Mouse (Mus musculus) olfactory bulb, adult 2 months (tissue): ENCODE data around the gene Psg17. TPM values are rescaled to one million over a fixed set of nuclear protein-coding genes. Genes with fewer than 3 reads are reported as not detected.
"Not testable (repeated sequence)": the region's sequence is repeated elsewhere in the genome, so short reads cannot be mapped to it uniquely, and the experiment has no call there.

Experiments used
- H3K27ac ChIP-seq: fragments of 200-500 bp; 2 replicates; pipeline ENCODE4 v1.5.1; 2012; ENCODE audit warnings: low read depth, low read length; ENCODE audit not compliant: insufficient read depth
- H3K4me1 ChIP-seq: fragments of 200-500 bp; 2 replicates; pipeline ENCODE4 v1.6.1; 2012; ENCODE audit warnings: low read length; ENCODE audit not compliant: control insufficient read depth, insufficient read depth
- H3K4me3 ChIP-seq: fragments of 200-500 bp; 2 replicates; pipeline ENCODE4 v1.5.1; 2012; ENCODE audit warnings: mild to moderate bottlenecking, low read depth, low read length, moderate library complexity; ENCODE audit not compliant: insufficient read depth
- CTCF ChIP-seq: fragments of 200-500 bp; IDR thresholded peaks from 2 replicates; pipeline ENCODE4 v1.5.1; 2012; ENCODE audit warnings: low read depth, mild to moderate bottlenecking, low read length, moderate library complexity; ENCODE audit not compliant: insufficient read depth
- POLR2A ChIP-seq: fragments of 200-500 bp; IDR thresholded peaks from 2 replicates; pipeline ENCODE4 v1.6.1; 2012; ENCODE audit warnings: mild to moderate bottlenecking, low read depth, low read length, moderate library complexity; ENCODE audit not compliant: insufficient read depth
- WGBS: fragments of 180-500 bp; shearing (Covaris S2); methylation state at CpG from one replicate; pipeline ENCODE4 v1.1.7; 2018; 5-methylcytosine and 5-hydroxymethylcytosine counted together
- polyA plus RNA-seq: library from polyadenylated mRNA; stranded (reverse); fragments of >200 nt; gene quantifications from 2 replicates; pipeline ENCODE4 v1.2.4, GENCODE M21; 2012; ENCODE audit warnings: low replicate concordance; ENCODE audit not compliant: missing spikeins, insufficient read depth, insufficient read length

The Psg17 gene
- polyA plus RNA-seq, 1 experiment = not detected

- WGBS = 3% methylated on average over 3 of the region's 3 CpGs
- H3K4me3 ChIP-seq = peak within 1 kb of the TSS; percentile 47
- peak within 1 kb of the TSS; percentile 48 for H3K27ac ChIP-seq
- TF ChIP-seq CTCF = no peak
- TF ChIP-seq POLR2A = no peak
- H3K4me1 ChIP-seq = peaks cover 5% of the 10 kb centered on the region; the same call in 1 of the 2 replicates
These were observed 18.5 kb upstream of the Psg17 start, which contains the start of gene Mill2 for GRCm38 (mm10) chr7:18839865-18840264. Gene Mill2 (plus strand): TSS chr7:18839966.

DNA sequence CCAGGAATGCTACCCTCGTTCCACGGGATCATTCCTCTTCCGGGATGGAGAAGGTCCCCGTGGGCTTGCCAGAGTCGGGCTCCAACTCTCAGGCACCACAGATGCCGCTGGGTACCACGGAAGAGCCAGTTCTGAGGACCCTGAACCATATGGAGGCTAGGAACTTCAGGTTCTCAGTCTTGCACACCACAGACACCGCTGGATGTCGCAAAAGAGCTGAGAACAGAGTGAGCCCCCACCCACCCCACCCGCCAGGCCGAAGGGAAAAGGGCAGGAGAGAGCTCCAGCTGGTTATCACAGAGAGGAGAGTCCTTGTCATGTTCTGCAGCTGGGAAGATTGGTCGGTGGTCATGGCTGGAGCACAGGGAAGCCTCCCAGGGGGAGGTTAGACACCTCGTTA, 10.9 kb upstream of the Psg17 start:
- Histone ChIP-seq H3K4me1 (no peaks in the 10 kb centered on the region), H3K27ac (no peak overlapping the region), H3K4me3 (no peak overlapping the region)
- 54% methylated on average over 13 of the region's 13 CpGs for WGBS
- TF ChIP-seq POLR2A (no peak), CTCF (no peak)

DNA sequence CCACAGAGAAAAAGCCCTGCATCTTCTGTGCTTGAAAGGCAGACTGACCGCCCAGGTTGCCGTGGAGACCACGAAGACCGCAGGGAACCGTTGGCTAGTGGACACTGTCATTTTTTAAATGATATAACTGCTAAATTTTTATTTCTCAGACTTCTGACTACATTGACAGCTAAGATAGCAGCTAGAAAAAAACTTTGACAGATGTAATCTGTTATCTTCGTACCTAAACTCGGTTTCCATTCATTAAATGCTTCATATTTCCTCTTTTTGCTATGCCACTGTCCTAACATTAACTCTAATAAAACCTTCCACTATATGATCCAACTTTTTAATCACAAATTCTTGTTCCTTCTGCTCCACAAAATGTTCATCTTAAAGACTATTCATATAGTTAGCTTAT, 8.1 kb upstream of the Psg17 start:
- TF ChIP-seq POLR2A = no peak
- TF ChIP-seq CTCF = no peak
- H3K4me3 ChIP-seq = no peak overlapping the region
- no peak overlapping the region for H3K27ac ChIP-seq
- WGBS = 86% methylated on average over 7 of the region's 7 CpGs
- H3K4me1 ChIP-seq = no peaks in the 10 kb centered on the region

GRCm38 (mm10) chr7:18828592-18828991, 7.2 kb upstream of the Psg17 start:
- 74% methylated on average over 9 of the region's 9 CpGs for WGBS
- H3K4me1 ChIP-seq = no peaks in the 10 kb centered on the region
- TF ChIP-seq POLR2A (no peak), CTCF (no peak)
- no peak overlapping the region for H3K4me3 ChIP-seq
- H3K27ac ChIP-seq = no peak overlapping the region

DNA sequence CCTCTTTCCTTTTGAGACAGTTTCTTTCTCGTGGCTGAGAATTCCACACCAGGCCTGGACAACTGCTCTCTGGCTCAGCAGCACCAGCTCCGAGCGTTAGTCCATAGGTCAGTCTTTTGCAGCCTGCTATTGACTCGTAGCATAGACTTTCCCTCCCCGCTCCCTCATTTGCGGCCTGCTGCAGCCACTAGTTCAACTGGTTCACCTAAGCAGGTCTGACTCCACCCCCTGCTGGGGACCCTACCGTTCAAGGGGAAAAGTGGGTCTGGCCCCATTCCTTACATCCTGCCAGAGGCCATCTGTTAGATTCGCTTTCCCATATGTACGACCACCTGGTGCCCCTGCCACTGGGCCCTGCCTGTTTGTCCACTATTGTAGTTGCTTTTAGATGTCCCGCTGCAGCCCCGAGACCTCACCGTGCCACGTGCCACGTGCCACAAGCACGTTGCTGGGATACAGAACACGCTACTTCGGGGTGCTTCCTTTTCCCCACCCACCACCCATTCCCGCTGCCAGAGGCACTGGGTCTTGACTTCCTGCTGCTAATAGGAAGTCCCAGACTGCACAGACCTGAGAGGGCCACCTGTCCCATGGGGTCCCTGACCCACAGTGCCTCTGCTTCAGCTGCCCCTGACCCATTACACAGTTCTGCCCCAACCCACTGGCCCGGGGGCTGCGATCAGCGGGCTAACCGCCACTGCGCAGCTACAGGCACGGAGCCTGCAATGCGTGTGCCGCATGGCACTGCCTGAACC, 6.6 kb upstream of the Psg17 start:
- TF ChIP-seq CTCF (no peak), POLR2A (no peak)
- no peak overlapping the region for H3K27ac ChIP-seq
- no peak overlapping the region for H3K4me3 ChIP-seq
- H3K4me1 ChIP-seq = no peaks in the 10 kb centered on the region
- 70% methylated on average over 26 of the region's 26 CpGs for WGBS

- no peak for TF ChIP-seq CTCF
- TF ChIP-seq POLR2A = no peak
- H3K4me3 ChIP-seq = no peak overlapping the region
- WGBS = 80% methylated on average over 9 of the region's 9 CpGs
- H3K27ac ChIP-seq = no peak overlapping the region
- no peaks in the 10 kb centered on the region for H3K4me1 ChIP-seq
These were observed 3.1 kb downstream of the Psg17 start for GRCm38 (mm10) chr7:18818301-18818700.

- H3K4me1 ChIP-seq = no peaks in the 10 kb centered on the region
- no peak overlapping the region for H3K4me3 ChIP-seq
- no peak for TF ChIP-seq POLR2A
- TF ChIP-seq CTCF = no peak
- no peak overlapping the region for H3K27ac ChIP-seq
These were observed 17.9 kb downstream of the Psg17 start for GRCm38 (mm10) chr7:18803526-18803925.

GRCm38 (mm10) chr7:18799129-18799528, 22.3 kb downstream of the Psg17 start:
- no peak for TF ChIP-seq CTCF
- no peak for TF ChIP-seq POLR2A
- Histone ChIP-seq H3K4me3 (no peak overlapping the region), H3K4me1 (no peaks in the 10 kb centered on the region), H3K27ac (no peak overlapping the region)
- WGBS = 49% methylated on average over 3 of the region's 3 CpGs

DNA sequence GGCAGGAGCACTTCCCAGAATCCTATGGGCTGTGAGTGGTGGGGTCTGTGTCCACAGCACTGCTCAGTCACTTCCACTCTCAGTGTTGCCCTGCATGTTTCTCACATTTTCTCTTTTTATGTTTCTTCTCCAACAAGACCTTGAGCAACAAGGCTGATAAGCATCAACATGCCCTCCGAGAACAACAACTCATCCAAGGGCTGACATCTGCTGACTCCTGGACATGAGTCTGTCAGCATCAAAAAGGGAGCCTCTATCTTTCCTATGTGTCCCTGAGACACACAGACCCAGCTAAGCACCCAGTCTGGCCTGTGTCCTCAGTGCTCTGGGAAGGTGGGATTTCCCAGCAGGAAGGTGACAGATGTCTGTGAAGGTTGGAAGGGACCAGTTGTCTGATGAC, 23.0 kb downstream of the Psg17 start, which contains the start of gene Psg19:
TSS of gene Psg19 (minus strand) at position 101 of the 400 bp plus-strand sequence.
- TF ChIP-seq POLR2A (no peak), CTCF (no peak)
- no peaks in the 10 kb centered on the region for H3K4me1 ChIP-seq
- no peak within 1 kb of the TSS for H3K4me3 ChIP-seq
- no peak within 1 kb of the TSS for H3K27ac ChIP-seq
- 85% methylated on average over 1 of the region's 1 CpGs for WGBS

DNA sequence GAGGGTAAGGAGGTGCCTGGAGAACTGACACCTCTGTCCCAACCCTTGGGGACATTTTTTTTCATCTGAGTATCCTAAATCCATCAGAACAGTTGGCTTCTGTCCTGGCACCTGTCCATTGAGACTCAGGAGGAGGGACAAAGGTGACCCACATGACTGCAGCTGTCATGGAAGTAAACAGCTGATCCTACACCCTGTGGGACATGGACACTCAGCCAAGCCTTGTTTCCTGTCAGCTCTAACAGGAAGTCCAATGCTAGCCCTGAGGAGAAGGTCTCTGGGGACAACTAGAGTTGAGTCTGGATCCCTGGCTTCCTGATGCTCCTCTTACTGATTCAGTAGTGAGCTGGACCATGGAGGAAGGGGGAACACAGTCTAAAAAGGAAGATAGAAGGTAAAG, 30.7 kb downstream of the Psg17 start:
- H3K27ac ChIP-seq, H3K4me3 ChIP-seq, H3K4me1 ChIP-seq: not testable (repeated sequence)

GRCm38 (mm10) chr7:18781301-18781700, 40.1 kb downstream of the Psg17 start:
- not testable (repeated sequence) for H3K27ac ChIP-seq, H3K4me3 ChIP-seq, H3K4me1 ChIP-seq
- 40% methylated on average over 2 of the region's 2 CpGs for WGBS
